Mouse (Mus musculus): ENCODE results near the gene Sec24d.

Sec24d gene

GRCm38 (mm10) chr3:123395611-123396010 is 128.4 kb downstream of the Sec24d start:
- DNase-seq (ENCODE audit: low spot score in 2 of 2): no peak

DNA sequence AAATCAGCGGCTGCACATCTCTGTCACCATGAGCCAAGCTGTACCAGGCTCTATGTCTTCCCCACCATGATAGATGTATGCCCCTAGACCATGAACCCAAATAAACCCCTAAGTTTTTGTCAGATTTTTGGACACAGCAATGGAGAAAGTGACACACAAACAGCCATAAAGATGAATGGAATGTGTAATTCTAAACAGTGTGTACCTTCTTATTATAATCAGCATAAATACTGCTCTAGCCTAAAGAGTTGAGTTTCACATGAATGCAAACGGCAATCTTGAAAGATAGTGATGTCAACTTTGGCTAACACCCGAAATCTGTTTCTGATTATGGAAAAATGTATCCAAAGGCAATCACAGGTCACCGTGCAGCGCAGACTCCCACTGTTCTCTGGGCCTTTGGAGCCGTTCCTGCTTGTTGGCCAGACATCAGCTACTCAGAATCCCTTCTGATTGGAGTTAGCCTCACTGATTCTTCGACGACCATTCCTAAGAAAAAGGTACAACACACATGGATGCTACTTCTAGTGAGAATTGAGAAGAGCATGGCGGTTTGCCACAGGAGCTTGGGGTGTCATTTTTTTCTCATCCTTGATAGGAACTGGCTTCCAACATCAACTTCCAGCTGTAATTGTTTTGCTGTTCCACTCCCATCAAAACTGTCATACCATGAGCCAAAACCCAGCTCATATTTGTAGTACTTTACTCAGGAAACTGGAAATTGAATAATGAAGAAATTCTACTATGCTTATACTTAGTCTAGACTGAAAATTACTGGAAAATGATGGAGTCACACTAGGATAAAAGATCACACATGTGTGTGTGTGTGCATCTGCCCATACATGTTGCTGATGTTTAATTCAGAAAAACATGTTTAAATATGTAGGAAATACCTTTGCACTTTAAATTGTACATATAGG is 130.6 kb downstream of the Sec24d start:
- DNase-seq (ENCODE audit: low spot score in 2 of 2): no peak

DNA sequence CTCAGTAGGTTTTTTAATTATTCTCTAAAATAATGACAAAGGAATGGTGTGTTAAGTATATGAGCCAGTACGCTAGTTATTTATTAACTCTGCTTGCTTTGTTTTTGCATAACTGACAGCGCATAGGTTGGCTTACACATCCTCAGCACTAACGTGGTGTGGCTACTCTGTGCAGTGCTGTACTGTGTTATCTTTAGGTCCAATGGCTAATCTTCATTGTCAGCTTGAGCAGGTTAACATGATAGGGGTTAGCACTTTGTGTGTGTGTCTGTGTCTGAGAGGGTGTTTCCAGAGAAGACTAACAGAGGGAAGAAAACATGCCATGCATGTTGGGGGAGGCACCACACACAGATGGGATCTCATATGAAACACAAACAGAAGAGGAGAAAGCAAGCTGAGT is 137.7 kb downstream of the Sec24d start:
- no peak for DNase-seq (ENCODE audit: low spot score in 2 of 2)

DNA sequence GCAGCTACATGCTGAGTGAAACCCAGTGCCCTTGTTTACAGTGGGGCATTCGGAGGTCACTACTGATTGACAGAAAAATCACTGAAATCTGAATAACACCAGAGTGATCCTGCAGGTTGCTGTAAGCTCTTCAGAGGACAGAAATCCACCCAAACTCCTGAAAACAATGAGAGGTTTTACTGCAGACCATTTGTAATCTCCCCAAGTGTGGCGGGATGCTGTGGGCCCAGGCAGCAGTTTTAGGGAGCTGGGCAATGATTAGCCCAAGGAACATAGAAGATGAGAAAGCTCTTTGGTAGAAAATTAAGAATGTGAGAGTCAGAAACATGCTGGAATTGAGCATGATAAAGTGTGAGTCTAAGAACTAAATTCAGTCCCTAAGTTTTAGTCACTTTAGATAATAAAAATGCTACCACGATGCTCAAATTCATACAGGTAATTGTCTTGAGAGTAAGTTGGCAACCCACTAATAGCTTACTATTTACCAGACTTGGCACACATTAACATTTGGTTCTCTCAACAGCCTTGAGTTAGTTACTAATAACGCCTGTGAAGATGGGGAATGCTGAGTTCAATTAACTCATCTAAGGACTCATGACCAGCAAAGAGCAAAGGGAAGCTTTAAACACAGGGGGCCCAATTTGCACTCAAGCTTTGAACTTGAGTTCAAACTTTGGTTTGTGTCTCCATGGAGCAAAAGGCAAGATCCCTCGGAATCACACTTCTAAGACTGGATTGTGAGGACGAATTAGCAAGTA is 144.7 kb downstream of the Sec24d start:
- DNase-seq (ENCODE audit: low spot score in 2 of 2): no peak

GRCm38 (mm10) chr3:123413173-123413572 is 145.9 kb downstream of the Sec24d start:
- DNase-seq (ENCODE audit: low spot score in 2 of 2): no peak

All from urinary bladder, postnatal 4 days (tissue).